Mouse (Mus musculus) MEL (cell line): ENCODE data around the gene Actbl2.

Experiments
- CHD2 ChIP-seq: IDR thresholded peaks from 2 replicates; pipeline ENCODE4 v1.6.1; 2011; ENCODE audit warnings: low read length, improper control_type of control experiment
- CTCF ChIP-seq, 3 experiments: IDR thresholded peaks in 2 of 3; conservative IDR thresholded peaks in 1 of 3; 2 replicates each; pipeline ENCODE4 v1.5.1; 2011 to 2012; ENCODE audit warnings: low read length in 3 of 3, low read depth in 2 of 3, mild to moderate bottlenecking in 2 of 3, improper control_type of control experiment in 1 of 3, inconsistent platforms in 1 of 3, mixed read lengths in 1 of 3, moderate library complexity in 1 of 3; ENCODE audit not compliant: control insufficient read depth in 1 of 3, insufficient read depth in 1 of 3, poor library complexity in 1 of 3, severe bottlenecking in 1 of 3
- ELF1 ChIP-seq: IDR thresholded peaks from 2 replicates; pipeline ENCODE4 v1.6.1; 2014; ENCODE audit warnings: low read depth, mild to moderate bottlenecking, inconsistent platforms, low read length, improper control_type of control experiment, moderate library complexity
- EP300 ChIP-seq, 2 experiments: IDR thresholded peaks; 2 replicates each; pipeline ENCODE4 v1.6.1; 2011; ENCODE audit warnings: improper control_type of control experiment in 2 of 2, low read length in 2 of 2, low read depth in 1 of 2, mild to moderate bottlenecking in 1 of 2
- MAX ChIP-seq: IDR thresholded peaks from 2 replicates; pipeline ENCODE4 v1.6.1; 2011; ENCODE audit warnings: low read length, improper control_type of control experiment
- POLR2A ChIP-seq, 2 experiments: IDR thresholded peaks; 2 replicates each; pipeline ENCODE4 v1.6.1; 2011 to 2012; ENCODE audit warnings: low read length in 2 of 2, mild to moderate bottlenecking in 2 of 2, control low read depth in 1 of 2, improper control_type of control experiment in 1 of 2, low read depth in 1 of 2, moderate library complexity in 1 of 2; ENCODE audit not compliant: control insufficient read depth in 1 of 2, insufficient read depth in 1 of 2, poor library complexity in 1 of 2
- POLR2AphosphoS2 ChIP-seq: IDR thresholded peaks from 2 replicates; pipeline ENCODE4 v1.6.1; 2011; ENCODE audit warnings: low read length, improper control_type of control experiment
- RAD21 ChIP-seq: IDR thresholded peaks from 2 replicates; pipeline ENCODE4 v1.6.1; 2011; ENCODE audit warnings: mild to moderate bottlenecking, low read depth, low read length, improper control_type of control experiment
- ZC3H11A ChIP-seq: IDR thresholded peaks from 2 replicates; pipeline ENCODE4 v1.6.1; 2012; ENCODE audit warnings: low read depth, mild to moderate bottlenecking, inconsistent platforms, low read length, improper control_type of control experiment
- ZKSCAN1 ChIP-seq: IDR thresholded peaks from 2 replicates; pipeline ENCODE4 v1.6.1; 2012; ENCODE audit warnings: low read depth, mild to moderate bottlenecking, inconsistent platforms, low read length, improper control_type of control experiment, moderate library complexity
- ZNF384 ChIP-seq: IDR thresholded peaks from 2 replicates; pipeline ENCODE4 v1.6.1; 2012; ENCODE audit warnings: low read depth, mild to moderate bottlenecking, inconsistent platforms, low read length, improper control_type of control experiment

- no peak for TF ChIP-seq POLR2A (IDR thresholded peaks at IDR 0.05; ENCODE audit: control insufficient read depth in 1 of 2, insufficient read depth in 1 of 2, low read depth in 1 of 2, low read length in 2 of 2, poor library complexity in 1 of 2)
- no peak for TF ChIP-seq CTCF (IDR thresholded peaks at IDR 0.05 in 2 of 3, conservative IDR thresholded peaks at IDR 0.05 in 1 of 3; ENCODE audit: control insufficient read depth in 1 of 3, insufficient read depth in 1 of 3, low read depth in 2 of 3, low read length in 3 of 3, poor library complexity in 1 of 3, severe bottlenecking in 1 of 3)
- TF ChIP-seq EP300 (IDR thresholded peaks at IDR 0.05; ENCODE audit: low read depth in 1 of 2, low read length in 2 of 2): no peak
- no peak for TF ChIP-seq POLR2AphosphoS2
- no peak for TF ChIP-seq RAD21
- TF ChIP-seq MAX: no peak
- TF ChIP-seq ELF1: no peak
- no peak for TF ChIP-seq CHD2
- TF ChIP-seq ZKSCAN1: no peak
- TF ChIP-seq ZC3H11A: no peak
- TF ChIP-seq ZNF384: no peak
Measured at GRCm38 (mm10) chr13:111228768-111229167, 26.0 kb upstream of the Actbl2 start.
